Mouse (Mus musculus) erythroblast, embryonic 14.5 days (primary cell): Measurements from ENCODE around the gene Prkcz.

Source experiments
- GATA1 ChIP-seq: IDR thresholded peaks from 2 replicates; pipeline ENCODE4 v1.6.1; 2012; ENCODE audit warnings: low read length, inconsistent platforms, mixed read lengths
- TAL1 ChIP-seq: IDR thresholded peaks from 3 replicates; pipeline ENCODE4 v1.6.1; 2012; ENCODE audit warnings: low read length, inconsistent platforms, mixed read lengths

DNA sequence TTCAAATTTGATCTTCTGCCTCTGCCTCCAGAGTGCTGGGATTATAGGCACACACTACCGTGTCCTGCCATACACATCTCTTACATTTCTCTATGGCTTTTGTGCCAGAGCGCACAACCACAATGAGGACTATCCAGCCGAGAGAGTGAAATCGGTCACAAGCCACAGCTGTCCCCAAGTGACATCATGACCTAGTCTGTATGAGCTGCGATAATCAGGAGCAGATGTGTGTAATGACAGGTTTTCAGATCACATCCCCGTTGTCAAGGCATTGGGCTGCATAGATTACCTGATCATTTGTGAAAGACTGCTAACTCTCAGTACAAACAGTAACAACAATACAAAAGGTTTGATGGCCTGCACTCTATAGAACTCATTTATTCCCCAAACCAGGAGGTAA is 83.2 kb downstream of the Prkcz start:
- TF ChIP-seq GATA1 = no peak
- TF ChIP-seq TAL1 = no peak
